Mouse (Mus musculus) gastrocnemius, postnatal 10 days (tissue): ENCODE data around the gene Traip. TPM values are rescaled to one million over a fixed set of nuclear protein-coding genes. Genes with fewer than 3 reads are reported as not detected.

Source experiments
- DNase-seq: peaks from one replicate; pipeline ENCODE4 v3.0.0; 2021; ENCODE audit warnings: mixed read lengths
- long read RNA-seq, 2 experiments: library from polyadenylated mRNA; stranded (forward); transcript quantifications; one replicate each; pipeline ENCODE4 v2.0.0; 2021
- total RNA-seq, 2 experiments: library from RNA; stranded (reverse); gene quantifications; 2 replicates each; pipeline ENCODE4 v1.2.3; 2021

Gene Traip
- total RNA-seq, result 1 to 10 TPM; 1.6 to 2.2 TPM
- long read RNA-seq, experiment 1, partial matches to known transcripts, result 0 of 3 reads
- long read RNA-seq, experiment 1, other reads (novel, unspliced or antisense), result 1 of 3 reads
- long read RNA-seq, experiment 2, partial matches to known transcripts, result 0 of 3 reads
- long read RNA-seq, experiment 2, other reads (novel, unspliced or antisense), result 1 of 3 reads

DNA sequence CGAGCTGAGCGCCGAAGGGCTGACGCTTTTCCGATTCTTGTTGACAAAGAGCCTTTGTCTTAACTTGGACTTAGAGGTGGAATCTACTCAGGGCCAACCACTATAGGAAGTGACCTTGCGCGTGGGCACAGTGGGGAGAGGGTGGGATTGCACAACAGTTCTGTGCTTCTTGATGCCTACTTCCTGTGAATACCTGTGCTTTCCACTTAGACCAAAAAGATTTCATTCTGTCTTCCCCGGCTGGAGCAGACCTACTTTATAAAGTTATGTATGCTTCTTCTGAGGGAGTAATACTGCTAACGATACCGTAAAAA is at the start of gene Traip:
TSS of gene Traip (plus strand) at position 215 of the 314 bp plus-strand sequence.
- no peak for DNase-seq

DNA sequence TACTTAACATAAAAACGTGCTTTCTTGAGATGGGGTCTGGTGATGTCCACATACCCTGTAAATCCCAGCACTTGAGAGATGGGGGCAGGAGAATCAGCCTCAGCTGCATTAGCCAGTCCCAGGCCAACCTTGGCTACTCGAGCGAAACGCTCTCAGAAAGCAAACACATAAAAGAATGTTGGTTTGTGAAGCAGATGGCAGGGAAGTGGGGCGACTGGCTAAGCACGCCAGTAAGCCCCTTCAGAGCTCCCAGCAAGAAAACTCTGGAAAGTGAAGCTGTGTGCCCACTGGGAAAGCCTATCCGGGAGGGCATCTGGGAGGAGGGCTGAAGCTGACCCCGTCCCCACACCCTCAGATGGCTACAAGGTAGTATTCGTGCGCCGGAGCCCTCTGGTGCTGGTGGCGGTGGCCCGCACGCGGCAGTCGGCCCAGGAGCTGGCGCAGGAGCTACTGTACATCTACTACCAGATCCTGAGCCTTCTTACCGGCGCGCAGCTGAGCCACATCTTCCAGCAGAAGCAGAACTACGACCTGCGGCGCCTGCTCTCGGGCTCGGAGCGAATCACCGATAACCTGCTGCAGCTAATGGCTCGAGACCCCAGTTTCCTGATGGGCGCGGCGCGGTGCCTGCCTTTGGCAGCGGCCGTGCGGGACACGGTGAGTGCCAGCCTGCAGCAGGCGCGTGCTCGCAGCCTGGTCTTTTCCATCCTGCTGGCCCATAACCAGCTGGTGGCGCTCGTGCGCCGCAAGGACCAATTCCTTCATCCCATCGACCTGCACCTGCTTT is 48.9 kb upstream of the Traip start:
- DNase-seq, result peak; percentile 63

DNA sequence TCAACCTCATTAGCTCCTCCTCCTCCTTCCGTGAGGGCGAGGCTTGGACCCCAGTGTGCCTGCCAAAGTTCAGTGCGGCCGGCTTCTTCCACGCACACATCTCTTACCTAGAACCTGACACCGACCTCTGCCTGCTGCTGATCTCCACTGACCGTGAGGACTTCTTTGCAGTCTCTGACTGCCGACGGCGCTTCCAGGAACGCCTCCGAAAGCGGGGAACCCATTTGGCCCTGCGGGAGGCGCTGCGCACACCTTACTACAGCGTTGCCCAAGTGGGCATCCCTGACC is 48.4 kb upstream of the Traip start:
- no peak for DNase-seq

DNA sequence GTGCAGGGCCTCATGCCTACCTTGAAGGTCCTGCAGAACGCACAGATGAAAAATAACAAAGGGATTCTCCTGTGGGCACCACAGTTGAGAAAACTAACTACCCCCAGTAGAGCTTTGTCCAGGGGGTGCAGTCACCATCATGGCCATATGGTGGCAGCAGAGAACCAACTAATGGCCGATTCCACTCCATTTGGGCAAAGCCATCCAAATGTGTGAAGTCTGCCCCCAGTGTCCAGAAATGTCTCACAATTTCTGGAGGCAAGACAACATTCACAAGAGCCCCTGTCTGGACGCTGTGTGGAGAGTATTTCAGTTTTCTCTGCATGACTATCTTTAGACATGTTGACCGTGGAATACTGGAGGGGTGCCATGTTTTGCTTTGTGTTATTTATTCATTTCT is 45.2 kb upstream of the Traip start:
- DNase-seq, result peak; percentile 87

DNA sequence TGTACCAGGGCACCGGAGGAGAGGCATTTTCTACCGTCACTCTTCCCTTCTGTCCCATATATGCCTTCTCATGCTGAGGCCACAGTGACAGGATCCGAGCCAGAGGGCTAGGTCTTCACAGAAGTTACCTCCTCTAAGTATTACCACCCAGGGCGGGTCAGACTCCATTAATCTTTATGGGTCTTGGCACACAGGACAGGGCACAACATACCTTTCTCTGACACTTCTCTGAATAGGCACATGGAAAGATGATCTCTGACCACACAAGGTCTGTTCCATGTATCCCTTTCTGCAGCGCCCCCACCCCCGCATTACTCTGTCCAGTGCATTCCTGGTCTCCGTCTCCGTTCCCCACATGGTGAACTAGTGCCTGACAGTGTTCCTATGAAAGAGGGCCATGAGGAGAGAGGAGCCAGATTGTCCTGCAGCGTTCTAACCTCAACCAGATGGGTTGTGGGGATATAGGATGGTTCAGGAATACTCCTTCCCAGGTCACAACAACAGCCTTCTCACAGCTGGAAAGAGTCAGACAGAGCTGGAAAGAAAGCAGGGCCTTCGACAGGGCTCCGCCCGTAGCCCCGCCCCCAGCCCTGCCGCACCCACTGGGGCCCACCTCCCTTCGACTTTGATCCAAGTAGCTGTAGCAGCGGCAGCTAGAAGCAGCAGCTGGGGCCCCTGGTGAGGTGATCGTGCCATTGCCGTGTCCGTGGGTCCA is 43.5 kb upstream of the Traip start, which contains the start of gene Mst1r:
TSS of gene Mst1r (plus strand) at position 622 of the 715 bp plus-strand sequence.
- DNase-seq, result peak; percentile 77

DNA sequence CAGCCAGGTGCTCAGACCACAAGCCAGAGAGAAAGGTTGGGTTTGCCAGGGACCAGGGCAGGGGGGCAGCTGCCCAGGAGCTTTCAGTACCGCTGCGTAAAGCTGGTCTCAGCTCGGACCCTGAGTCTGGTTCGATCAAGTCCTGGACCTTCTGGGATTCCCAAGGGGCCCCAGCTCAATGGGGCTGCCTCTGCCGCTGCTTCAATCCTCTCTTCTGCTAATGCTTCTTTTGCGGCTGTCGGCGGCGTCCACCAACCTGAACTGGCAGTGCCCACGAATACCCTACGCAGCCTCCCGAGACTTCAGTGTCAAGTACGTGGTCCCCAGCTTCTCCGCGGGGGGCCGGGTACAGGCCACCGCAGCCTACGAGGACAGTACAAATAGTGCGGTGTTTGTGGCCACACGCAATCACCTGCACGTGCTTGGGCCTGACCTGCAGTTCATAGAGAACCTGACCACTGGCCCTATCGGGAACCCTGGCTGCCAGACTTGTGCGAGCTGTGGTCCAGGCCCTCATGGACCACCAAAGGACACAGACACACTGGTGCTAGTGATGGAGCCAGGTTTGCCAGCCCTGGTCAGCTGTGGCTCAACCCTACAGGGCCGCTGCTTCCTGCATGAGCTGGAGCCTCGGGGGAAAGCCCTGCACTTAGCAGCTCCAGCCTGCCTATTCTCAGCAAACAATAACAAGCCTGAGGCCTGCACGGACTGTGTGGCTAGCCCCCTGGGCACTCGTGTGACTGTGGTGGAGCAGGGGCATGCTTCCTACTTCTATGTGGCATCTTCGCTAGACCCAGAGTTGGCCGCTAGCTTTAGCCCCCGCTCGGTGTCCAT is 42.8 kb upstream of the Traip start:
- no peak for DNase-seq

DNA sequence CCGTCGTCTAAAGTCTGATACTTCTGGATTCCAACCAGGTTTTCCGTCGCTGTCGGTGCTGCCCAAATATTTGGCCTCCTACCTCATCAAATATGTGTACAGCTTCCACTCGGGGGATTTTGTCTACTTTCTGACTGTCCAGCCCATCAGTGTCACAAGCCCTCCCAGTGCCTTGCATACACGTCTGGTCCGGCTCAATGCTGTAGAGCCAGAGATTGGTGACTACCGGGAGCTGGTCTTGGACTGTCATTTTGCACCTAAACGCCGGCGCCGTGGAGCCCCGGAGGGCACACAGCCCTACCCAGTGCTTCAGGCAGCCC is 42.2 kb upstream of the Traip start:
- no peak for DNase-seq

DNA sequence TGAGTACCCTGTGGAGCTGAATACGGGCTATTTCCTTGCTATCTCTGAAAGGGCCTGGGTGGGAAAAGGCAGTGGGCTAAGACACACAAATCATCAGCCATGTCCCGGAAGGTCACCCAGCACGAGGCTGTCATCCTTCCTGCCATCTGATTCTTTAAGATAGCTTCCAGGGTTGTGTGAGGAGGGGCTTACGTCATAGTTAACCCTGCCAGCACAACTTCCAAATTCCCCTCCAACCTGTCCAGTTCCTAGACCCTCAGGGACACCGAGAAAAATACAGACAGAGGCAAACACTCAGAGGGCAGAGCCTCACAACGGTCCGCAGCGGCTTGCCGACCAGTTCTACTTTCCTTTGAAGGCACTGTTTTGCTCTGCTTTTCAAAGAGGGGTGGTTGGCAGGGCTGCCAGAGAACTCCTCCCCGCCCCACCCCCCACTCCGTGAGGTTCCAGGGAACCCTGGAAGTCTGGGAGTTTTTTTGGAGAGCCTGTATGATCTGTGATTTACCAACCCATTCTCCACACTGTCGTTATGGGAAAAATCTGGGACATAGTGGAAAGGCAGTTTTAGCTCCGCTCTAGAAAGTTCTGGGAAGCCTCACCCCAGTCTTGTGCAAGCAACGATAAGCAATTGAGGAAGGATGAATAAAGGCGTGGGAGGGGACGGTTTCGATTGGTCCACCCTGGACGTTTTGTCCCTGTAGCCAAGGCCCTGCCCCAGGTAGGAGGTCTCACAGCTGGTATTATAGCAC is 41.4 kb upstream of the Traip start:
- DNase-seq, result no peak

DNA sequence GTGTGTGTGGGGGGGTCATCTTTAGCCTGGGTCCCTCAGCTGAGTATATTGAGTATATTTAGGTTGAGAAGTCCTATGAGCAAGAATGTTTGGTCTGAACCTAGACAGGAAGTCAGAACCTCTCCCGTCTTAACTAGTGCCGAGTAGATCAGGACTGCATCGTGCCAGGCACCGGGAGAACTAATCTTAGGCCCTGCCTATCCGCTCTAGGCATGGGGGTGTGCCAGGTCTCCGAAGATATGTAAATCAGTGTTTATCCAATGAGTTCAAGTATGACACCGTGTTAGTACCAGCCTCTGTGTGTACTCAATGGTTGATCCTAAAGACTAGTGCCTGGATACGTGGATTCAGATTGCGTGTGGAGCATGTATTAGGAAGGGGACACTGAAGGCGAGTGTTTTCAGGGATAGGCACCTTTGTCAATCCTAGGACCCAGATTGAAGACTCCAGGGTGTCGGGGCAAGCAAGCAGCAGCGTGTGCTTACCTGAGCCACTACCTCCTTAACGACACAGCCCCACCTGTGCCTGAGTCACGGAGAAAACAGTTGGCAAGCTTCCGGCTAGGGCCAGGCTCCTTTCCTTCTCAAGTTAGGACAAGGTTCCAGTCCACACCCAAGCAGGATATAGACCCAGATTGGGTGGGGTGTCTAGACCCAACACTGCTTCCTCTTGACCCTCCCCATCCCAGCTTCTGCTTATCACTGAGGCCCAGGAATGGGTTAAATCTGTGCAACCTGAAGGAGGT is 39.7 kb upstream of the Traip start:
- DNase-seq, result no peak

DNA sequence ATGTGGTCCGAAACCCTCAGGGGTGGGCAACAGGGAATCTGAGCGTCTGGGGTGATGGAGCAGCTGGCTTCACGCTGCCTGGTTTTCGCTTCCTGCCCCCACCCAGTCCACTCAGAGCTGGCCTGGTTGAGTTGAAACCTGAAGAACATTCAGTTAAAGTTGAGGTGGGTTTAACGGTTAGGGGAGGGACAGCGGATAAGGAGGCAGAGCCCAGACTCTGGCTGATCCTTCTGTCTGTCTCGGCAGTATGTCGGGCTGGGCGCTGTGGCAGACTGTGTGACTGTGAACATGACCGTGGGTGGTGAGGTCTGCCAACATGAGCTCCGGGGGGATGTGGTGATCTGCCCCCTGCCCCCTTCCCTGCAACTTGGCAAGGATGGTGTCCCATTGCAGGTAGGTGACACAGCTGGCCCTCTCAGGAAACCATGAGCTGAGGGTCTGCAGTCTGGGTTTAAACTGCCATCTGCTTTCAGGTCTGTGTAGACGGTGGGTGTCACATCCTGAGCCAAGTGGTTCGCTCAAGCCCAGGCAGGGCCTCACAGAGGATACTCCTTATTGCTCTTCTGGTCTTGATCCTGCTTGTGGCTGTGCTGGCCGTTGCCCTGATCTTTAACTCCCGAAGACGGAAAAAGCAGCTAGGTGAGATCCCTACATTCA is 35.0 kb upstream of the Traip start:
- DNase-seq, result no peak

DNA sequence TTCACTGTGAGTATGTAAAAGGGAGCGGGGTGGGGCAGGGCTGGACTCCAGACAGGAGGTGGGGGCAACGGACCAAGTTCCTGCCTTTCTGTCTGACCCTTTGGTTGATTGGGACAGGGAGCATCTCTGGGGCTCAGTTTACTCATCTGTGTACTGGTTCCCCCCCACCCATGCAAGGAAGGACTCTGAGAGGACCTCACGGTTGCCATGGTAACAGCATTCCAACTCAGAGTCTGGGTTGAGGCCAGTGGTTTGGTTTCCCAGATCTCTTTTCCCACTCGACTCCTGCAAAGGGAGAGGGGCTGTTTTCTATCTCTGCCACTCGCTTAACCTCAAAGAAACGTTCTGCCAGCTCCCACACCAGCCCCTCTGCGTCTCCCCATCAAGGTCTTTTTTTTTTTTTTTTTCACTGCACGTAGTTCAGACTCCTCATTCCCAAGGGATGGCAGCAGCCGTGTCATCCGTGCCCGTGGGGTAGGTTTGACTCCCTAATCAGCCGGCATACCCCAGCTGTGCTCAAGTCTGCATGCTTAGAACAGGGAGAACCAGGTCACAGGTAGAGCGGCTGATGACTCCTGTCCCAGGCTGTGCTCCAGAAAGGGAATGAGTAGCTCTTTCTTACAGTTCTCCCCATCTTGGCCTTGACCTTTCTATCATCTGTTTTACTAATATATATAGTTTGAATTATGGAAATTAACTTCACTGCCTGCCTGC is 31.9 kb upstream of the Traip start:
- no peak for DNase-seq

DNA sequence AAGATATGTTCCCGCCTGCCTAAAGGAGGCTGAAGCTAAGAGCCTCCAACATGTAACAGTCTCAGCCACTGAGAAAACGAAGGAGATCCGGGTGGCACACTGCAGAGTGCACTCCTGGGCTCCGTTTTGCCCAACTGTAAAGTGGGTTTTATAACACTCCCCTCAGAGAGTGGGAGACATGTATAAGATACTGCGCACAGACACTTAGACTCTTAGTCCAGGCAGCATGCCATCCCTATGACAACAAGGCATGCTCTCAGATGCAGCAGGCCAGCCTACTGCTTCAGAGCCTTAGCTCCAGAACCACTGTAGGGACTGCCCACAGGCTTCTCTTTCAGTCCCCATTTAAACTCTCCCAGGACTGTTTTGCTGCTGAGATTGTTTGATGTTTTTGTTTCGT is 31.1 kb upstream of the Traip start:
- no peak for DNase-seq

DNA sequence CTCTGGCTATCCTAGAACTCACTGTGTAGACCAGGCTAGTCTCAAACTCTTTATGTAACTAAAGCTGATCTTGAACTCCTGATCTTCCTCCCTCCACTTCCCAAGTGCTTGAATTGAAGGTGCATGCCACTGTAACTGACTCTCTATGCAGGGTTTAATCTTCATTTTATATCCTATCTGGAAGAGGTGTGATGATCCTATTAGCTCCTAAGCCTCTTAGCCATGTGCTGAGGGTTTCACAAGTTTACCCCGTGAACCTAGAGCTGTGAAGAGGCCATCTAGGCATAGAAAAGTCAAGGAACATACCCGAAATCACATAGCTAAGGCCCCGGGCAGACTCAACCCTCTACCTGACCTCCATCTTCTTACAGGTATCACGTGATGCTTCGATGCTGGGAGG is 30.5 kb upstream of the Traip start:
- no peak for DNase-seq

DNA sequence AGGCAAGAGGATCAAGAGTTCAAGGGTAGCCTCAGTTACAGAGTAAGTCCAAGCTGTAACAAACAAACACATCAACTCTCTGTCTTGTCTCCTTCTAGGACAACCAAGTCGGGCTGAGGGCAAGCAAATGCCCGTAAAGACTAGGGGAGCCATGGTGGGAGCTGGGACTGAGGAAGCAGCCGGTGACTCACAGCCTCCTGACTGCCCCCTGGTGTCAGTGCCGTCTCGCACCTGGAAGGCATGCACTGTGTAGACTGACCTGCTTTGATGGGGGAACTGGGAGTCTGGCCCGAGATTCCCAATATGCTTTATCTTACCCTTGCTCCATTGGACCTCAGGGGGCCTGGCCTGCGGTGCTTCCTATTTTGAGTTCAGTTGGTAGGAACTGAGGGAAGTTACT is 26.9 kb upstream of the Traip start:
- peak; percentile 58 for DNase-seq

DNA sequence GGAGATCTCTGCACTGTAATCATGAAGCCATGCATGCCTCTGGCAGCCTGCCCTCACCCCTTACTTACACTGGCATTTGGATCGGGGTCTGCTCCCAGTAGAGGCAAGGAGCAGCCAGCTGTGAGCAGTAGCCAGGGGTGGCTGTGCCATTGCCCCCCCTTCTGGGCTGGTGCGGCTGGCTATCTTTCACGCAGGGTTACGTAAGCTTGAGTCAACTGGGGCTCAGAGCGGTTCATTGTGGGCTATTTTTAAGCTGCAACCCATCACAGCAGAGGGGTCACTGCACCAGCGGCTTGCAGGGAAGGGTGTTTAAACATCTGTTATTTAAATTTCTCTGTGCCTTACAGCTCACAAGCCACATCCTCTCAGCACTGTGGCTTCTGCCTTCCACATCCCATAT is 26.0 kb upstream of the Traip start:
- peak; percentile 35 for DNase-seq

DNA sequence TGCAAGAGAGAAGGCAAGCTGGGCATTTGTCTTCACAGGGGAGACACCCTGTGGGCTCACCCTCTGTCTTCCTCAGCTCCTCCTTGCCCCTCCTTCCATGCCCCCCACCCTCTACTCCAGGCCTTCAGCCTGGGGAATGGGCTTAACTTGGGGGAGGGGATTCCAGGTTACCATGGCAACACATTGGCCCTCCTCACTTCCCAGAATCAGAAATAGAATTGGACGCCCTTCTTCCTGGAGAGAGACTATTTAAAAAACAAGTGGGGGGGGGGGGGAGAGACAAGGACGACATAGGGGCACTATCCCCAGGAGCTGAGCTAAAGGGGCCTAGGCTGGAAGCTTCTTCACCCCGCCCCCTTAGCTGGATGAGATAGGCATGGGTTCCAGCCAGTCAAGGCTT is 24.7 kb upstream of the Traip start:
- no peak for DNase-seq

DNA sequence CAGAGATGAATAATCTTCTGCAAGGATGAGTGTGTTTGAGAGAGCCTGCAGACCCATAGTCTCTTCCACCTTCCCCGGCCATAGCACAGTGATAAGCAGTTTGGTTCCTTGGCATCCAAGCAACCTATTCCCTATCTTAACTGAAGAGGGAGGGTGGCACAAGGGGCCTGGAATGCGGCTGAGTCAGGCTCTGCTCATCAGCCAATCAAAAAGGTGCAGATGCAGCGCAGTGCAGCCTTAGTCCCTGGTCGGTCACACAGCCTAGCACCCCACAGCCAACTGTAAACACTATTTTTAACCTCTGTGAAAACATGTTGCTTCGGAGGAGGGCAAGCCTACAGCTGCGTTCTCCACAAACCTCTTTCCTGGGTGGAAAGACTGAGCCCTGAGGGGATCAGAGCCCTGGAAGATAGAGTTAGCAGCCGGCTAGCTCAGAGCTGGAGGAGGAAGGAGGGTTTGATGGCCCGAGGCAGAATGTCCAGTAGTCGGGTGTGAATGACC is 23.0 kb upstream of the Traip start:
- DNase-seq, result no peak

DNA sequence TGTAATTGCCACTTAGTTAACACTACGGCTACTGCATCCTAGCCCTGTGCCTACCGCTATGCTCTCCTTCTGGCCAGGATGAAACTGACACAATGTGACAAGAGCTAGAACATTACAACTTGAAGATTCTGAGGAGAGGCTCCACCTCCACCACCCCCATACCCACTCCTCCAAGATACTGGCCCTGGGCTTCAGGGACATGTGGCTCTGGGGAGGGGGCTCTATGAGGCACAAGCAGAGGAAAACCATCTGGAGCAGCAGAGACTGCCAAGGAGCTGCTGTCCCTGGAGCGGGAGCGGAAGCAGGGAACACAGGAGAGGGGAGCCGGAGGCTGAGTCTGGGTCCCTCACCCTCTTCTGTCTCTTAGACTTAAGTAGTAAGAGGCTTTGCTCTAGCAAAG is 22.2 kb upstream of the Traip start:
- DNase-seq, result no peak

DNA sequence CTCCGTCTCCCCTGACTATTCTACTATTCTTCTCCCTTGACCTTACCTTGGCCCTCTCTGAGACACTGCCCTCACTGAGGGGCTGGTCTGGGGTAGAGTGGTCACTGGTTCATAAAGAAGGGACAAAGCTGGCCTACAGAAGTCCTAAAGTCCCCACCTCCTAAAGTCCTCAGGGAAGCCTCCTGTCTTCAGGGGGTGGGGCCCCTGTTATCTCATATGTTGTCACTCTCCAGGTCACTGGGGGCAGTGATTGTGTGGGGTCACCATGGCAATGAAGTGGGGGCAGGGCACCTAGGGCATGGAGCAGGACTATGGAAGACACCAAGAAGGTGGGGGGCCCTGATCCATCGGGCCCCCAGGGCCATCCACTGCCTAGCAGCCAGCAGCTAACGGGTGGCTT is 21.8 kb upstream of the Traip start, which contains the start of gene Actl11:
TSS of gene Actl11 (plus strand) at position 301 of the 400 bp plus-strand sequence.
- DNase-seq, result no peak

DNA sequence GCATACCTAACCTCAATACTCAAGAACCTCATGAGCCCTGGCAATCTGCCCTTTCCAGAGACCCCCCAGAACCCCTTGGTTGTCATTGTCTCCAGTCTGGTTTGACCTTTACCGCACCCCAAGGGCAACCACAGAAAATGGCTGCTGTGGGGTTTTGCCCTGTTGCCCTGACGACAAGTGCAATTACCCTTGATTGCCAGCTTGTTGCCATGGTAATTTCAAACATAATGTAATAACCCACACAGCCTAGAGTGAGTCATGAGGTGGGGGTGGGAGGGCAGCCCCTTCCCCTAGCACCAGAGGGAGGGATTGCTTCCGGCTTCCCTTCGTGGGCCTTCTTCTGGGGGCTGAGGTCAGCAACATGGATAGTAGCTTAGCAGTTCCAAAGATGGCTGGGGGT is 17.7 kb upstream of the Traip start:
- no peak for DNase-seq
